Mouse (Mus musculus) kidney, adult 2 months (tissue): ENCODE measurements around the gene Atg4b.

ENCODE experiments used
- CTCF ChIP-seq: fragments of 200-500 bp; conservative IDR thresholded peaks from 2 replicates; pipeline ENCODE4 v1.5.1; 2011; ENCODE audit warnings: low read depth, mild to moderate bottlenecking, control low read depth, low read length, moderate library complexity, mixed read lengths; ENCODE audit not compliant: insufficient read depth, insufficient read length
- POLR2A ChIP-seq: fragments of 200-500 bp; IDR thresholded peaks from one replicate; pipeline ENCODE4 v1.6.1; 2011; ENCODE audit warnings: low read depth, low read length, control low read depth

GRCm38 (mm10) chr1:93826540-93826835 is 75.2 kb downstream of the Atg4b start:
- no peak for TF ChIP-seq POLR2A
- no peak for TF ChIP-seq CTCF
